Comparison of ENCODE assay signal across 11 mouse cellular contexts in the genomic region with DNA sequence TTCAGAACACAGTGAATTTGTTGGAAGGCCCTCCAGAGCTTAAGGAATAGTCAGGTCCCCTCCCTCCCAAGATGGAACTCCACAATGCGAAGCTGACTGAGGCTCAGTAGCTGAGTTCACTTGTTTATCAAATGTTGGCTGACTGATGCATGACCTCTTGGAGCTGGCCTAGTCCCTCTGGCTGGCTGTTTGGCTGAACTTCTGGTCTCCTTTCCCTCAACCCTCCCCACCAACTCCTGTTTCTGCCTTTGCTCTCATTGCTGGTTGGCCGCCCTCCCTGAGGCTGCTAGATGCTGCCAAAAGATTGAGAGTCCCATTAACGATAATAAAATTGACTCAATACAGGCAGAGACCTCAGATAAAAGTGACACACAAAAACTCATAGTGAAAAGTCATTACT.
DNase-seq lines count a peak whose midpoint lies in the region; ATAC-seq and TF ChIP-seq lines count a peak whose summit lies in the region.
"Had no signal": no experiment of that assay in that cellular context is flagged by ENCODE, and none has a peak within 500 bp of the region (broad histone marks: within the 10 kb centered on the region; RNA-seq: fewer than 3 reads in every experiment).

No protein-coding gene starts in this region.

- DNase-seq in limb, embryonic 14.5 days (ENCODE audit: low spot score): peak; percentile 75
- DNase-seq in limb, embryonic 10.5 days (ENCODE audit: low spot score): no peak
- DNase-seq in gastrocnemius, postnatal 4 days (ENCODE audit: low spot score in 2 of 2): peak; percentile 42 to 70
- DNase-seq in kidney, postnatal 14 days: peak; percentile 74
- peak; percentile 89 for DNase-seq in skeletal muscle tissue, adult 2 months (ENCODE audit: low read depth, low spot score)
- DNase-seq in left cerebral cortex, postnatal 14 days (ENCODE audit: low spot score in 2 of 2): no peak
- no peak for DNase-seq in left cerebral cortex, postnatal 4 days
- no peak for DNase-seq in layer of hippocampus, postnatal 36 days
- DNase-seq: cerebellum, postnatal 25 days had no signal

- no peaks in the 10 kb centered on the region for H3K27me3 ChIP-seq in limb, embryonic 14.5 days (ENCODE audit: control insufficient read depth, insufficient read depth, low read length)
- H3K27me3 ChIP-seq in limb, embryonic 10.5 days (ENCODE audit: low read depth, poor library complexity, severe bottlenecking): no peaks in the 10 kb centered on the region
- H3K27me3 ChIP-seq: liver, embryonic 15.5 days had no signal

- TF ChIP-seq POLR2A in limb, embryonic 14.5 days (IDR thresholded peaks at IDR 0.05; ENCODE audit: borderline replicate concordance, extremely low read depth, insufficient read depth, insufficient read length): no peak

- H3K4me3 ChIP-seq in limb, embryonic 14.5 days (replicated peaks; ENCODE audit: low read length): no peak overlapping the region
- no peak overlapping the region for H3K4me3 ChIP-seq in limb, embryonic 10.5 days
- H3K4me3 ChIP-seq: liver, embryonic 15.5 days had no signal

- no peak overlapping the region for H3K9ac ChIP-seq in limb, embryonic 14.5 days (ENCODE audit: low read depth, low read length, severe bottlenecking)
- H3K9ac ChIP-seq: liver, embryonic 15.5 days had no signal

- H3K9me3 ChIP-seq in limb, embryonic 14.5 days (ENCODE audit: control insufficient read depth, low read length): no peaks in the 10 kb centered on the region
- H3K9me3 ChIP-seq in limb, embryonic 10.5 days (replicated peaks): no peaks in the 10 kb centered on the region
- H3K9me3 ChIP-seq: liver, embryonic 15.5 days had no signal

- intact Hi-C loops in left cerebral cortex, postnatal 14 days (cut with DNase I): no loop called here
- intact Hi-C loops in left cerebral cortex, postnatal 4 days (cut with DNase I): no loop called here

- H3K36me3 ChIP-seq in limb, embryonic 14.5 days (ENCODE audit: control insufficient read depth, insufficient read depth, low read length): no peaks in the 10 kb centered on the region
- no peaks in the 10 kb centered on the region for H3K36me3 ChIP-seq in limb, embryonic 10.5 days
- H3K36me3 ChIP-seq: liver, embryonic 15.5 days had no signal

- H3K4me1 ChIP-seq in limb, embryonic 14.5 days (ENCODE audit: control insufficient read depth, insufficient read depth, low read length): no peaks in the 10 kb centered on the region
- H3K4me1 ChIP-seq in limb, embryonic 10.5 days: no peaks in the 10 kb centered on the region
- H3K4me1 ChIP-seq: liver, embryonic 15.5 days had no signal

- ATAC-seq in limb, embryonic 14.5 days (ENCODE audit: low FRiP score, low read depth): no peak
- ATAC-seq: intestine, embryonic 16.5 days had no signal

- no peak overlapping the region for H3K27ac ChIP-seq in limb, embryonic 14.5 days (replicated peaks; ENCODE audit: low read depth, low read length)
- H3K27ac ChIP-seq in limb, embryonic 10.5 days: no peak overlapping the region
- H3K27ac ChIP-seq: liver, embryonic 15.5 days had no signal

- no peak overlapping the region for H3K4me2 ChIP-seq in limb, embryonic 14.5 days (replicated peaks; ENCODE audit: low read depth, low read length, severe bottlenecking)
- H3K4me2 ChIP-seq: liver, embryonic 15.5 days had no signal

- 75% methylated on average over 3 of the region's 3 CpGs for WGBS in limb, embryonic 14.5 days
- WGBS in limb, embryonic 10.5 days: 88% methylated on average over 3 of the region's 3 CpGs

Comparison
In these comparisons a context has a peak if more than half of its experiments do, and no peak if none do; other contexts are left out.
1. DNase-seq: peak in limb, embryonic 14.5 days (single experiment), gastrocnemius, postnatal 4 days (2 of 2), kidney, postnatal 14 days (single experiment) and skeletal muscle tissue, adult 2 months (single experiment); none in limb, embryonic 10.5 days (single experiment), left cerebral cortex, postnatal 14 days (0 of 2), left cerebral cortex, postnatal 4 days (single experiment) and layer of hippocampus, postnatal 36 days (0 of 2).